Mouse (Mus musculus): ENCODE measurements around the gene Cpm. TPM values are rescaled to one million over a fixed set of nuclear protein-coding genes. Genes with fewer than 3 reads are reported as not detected.
"Not testable (repeated sequence)": the region's sequence is repeated elsewhere in the genome, so short reads cannot be mapped to it uniquely, and the experiment has no call there.

Gene Cpm
- polyA plus RNA-seq, 1 experiment from 2014 or later, result 50.7 TPM

GRCm38 (mm10) chr10:117702024-117702833 lies 72.9 kb downstream of the Cpm start:
- peaks cover 55% of the 10 kb centered on the region for H3K36me3 ChIP-seq
- H3K9me3 ChIP-seq, result no peaks in the 10 kb centered on the region
- H3K4me3 ChIP-seq (replicated peaks), result no peak overlapping the region
- no peak for ATAC-seq
- H3K9ac ChIP-seq, result no peak overlapping the region
- WGBS, result 94% methylated on average over 6 of the region's 6 CpGs
- no peak overlapping the region for H3K27ac ChIP-seq
- H3K27me3 ChIP-seq (replicated peaks), result no peaks in the 10 kb centered on the region
- H3K4me1 ChIP-seq (replicated peaks), result no peaks in the 10 kb centered on the region
- H3K4me2 ChIP-seq (replicated peaks), result no peak overlapping the region

- WGBS, result 80% methylated on average over 3 of the region's 3 CpGs
- Histone ChIP-seq H3K4me1 (replicated peaks) (no peaks in the 10 kb centered on the region), H3K27me3 (replicated peaks) (no peaks in the 10 kb centered on the region), H3K4me3 (replicated peaks) (no peak overlapping the region), H3K36me3 (peaks cover 43% of the 10 kb centered on the region), H3K4me2 (replicated peaks) (no peak overlapping the region), H3K9me3 (no peaks in the 10 kb centered on the region), H3K9ac (no peak overlapping the region), H3K27ac (no peak overlapping the region)
- no peak for ATAC-seq
These were observed 74.2 kb downstream of the Cpm start for GRCm38 (mm10) chr10:117703506-117703905.

GRCm38 (mm10) chr10:117704314-117704963 lies 75.1 kb downstream of the Cpm start:
- not testable (repeated sequence) for H3K27ac ChIP-seq; H3K27me3 ChIP-seq (replicated peaks); H3K4me1 ChIP-seq (replicated peaks); H3K4me3 ChIP-seq (replicated peaks); H3K9me3 ChIP-seq; H3K9ac ChIP-seq; ATAC-seq; H3K4me2 ChIP-seq (replicated peaks)
- peaks cover 39% of the 10 kb centered on the region for H3K36me3 ChIP-seq
- WGBS, result 95% methylated on average over 6 of the region's 6 CpGs

GRCm38 (mm10) chr10:117704964-117705335 lies 75.7 kb downstream of the Cpm start:
- H3K4me2 ChIP-seq (replicated peaks), result no peak overlapping the region
- H3K27ac ChIP-seq, result no peak overlapping the region
- ATAC-seq, result no peak
- H3K4me1 ChIP-seq (replicated peaks), result peaks cover 6% of the 10 kb centered on the region; the same call in 1 of the 2 replicates
- no peaks in the 10 kb centered on the region for H3K27me3 ChIP-seq (replicated peaks)
- H3K9me3 ChIP-seq, result no peaks in the 10 kb centered on the region
- H3K36me3 ChIP-seq, result peaks cover 34% of the 10 kb centered on the region
- no peak overlapping the region for H3K9ac ChIP-seq
- H3K4me3 ChIP-seq (replicated peaks), result no peak overlapping the region
- 97% methylated on average over 6 of the region's 6 CpGs for WGBS

- no peak overlapping the region for H3K4me3 ChIP-seq (replicated peaks)
- H3K9ac ChIP-seq, result no peak overlapping the region
- H3K4me1 ChIP-seq (replicated peaks), result peaks cover 6% of the 10 kb centered on the region; the same call in 1 of the 2 replicates
- ATAC-seq, result no peak
- no peak overlapping the region for H3K4me2 ChIP-seq (replicated peaks)
- H3K9me3 ChIP-seq, result no peaks in the 10 kb centered on the region
- peaks cover 28% of the 10 kb centered on the region for H3K36me3 ChIP-seq
- H3K27me3 ChIP-seq (replicated peaks), result no peaks in the 10 kb centered on the region
- H3K27ac ChIP-seq, result no peak overlapping the region
These were observed 76.5 kb downstream of the Cpm start for GRCm38 (mm10) chr10:117705806-117706205.

GRCm38 (mm10) chr10:117706440-117706839 lies 77.1 kb downstream of the Cpm start:
- peaks cover 8% of the 10 kb centered on the region; the same call in 1 of the 2 replicates for H3K4me1 ChIP-seq (replicated peaks)
- peaks cover 28% of the 10 kb centered on the region for H3K36me3 ChIP-seq
- WGBS, result 89% methylated on average over 6 of the region's 6 CpGs

GRCm38 (mm10) chr10:117707114-117707838 lies 78.0 kb downstream of the Cpm start:
- WGBS, result 82% methylated on average over 2 of the region's 2 CpGs
- H3K4me2 ChIP-seq (replicated peaks), result no peak overlapping the region
- no peak overlapping the region for H3K4me3 ChIP-seq (replicated peaks)
- no peak for ATAC-seq
- no peak overlapping the region for H3K9ac ChIP-seq
- no peaks in the 10 kb centered on the region for H3K27me3 ChIP-seq (replicated peaks)
- peaks cover 22% of the 10 kb centered on the region for H3K36me3 ChIP-seq
- H3K9me3 ChIP-seq, result no peaks in the 10 kb centered on the region
- H3K27ac ChIP-seq, result no peak overlapping the region
- peaks cover 8% of the 10 kb centered on the region; the same call in 1 of the 2 replicates for H3K4me1 ChIP-seq (replicated peaks)

More at GRCm38 (mm10) chr10:117706440-117706839, 77.1 kb downstream of the Cpm start:
- no peak overlapping the region for H3K4me3 ChIP-seq (replicated peaks)
- no peak overlapping the region for H3K9ac ChIP-seq
- ATAC-seq, result no peak
- H3K27me3 ChIP-seq (replicated peaks), result no peaks in the 10 kb centered on the region
- H3K9me3 ChIP-seq, result no peaks in the 10 kb centered on the region
- no peak overlapping the region for H3K27ac ChIP-seq
- H3K4me2 ChIP-seq (replicated peaks), result no peak overlapping the region

GRCm38 (mm10) chr10:117708376-117708775 lies 79.1 kb downstream of the Cpm start:
- ATAC-seq, result no peak
- H3K36me3 ChIP-seq, result peaks cover 20% of the 10 kb centered on the region

GRCm38 (mm10) chr10:117708856-117709255 lies 79.6 kb downstream of the Cpm start:
- Histone ChIP-seq H3K27ac (no peak overlapping the region), H3K9ac (no peak overlapping the region), H3K4me2 (replicated peaks) (peak overlapping the region; percentile 56), H3K4me3 (replicated peaks) (peak overlapping the region; percentile 95), H3K4me1 (replicated peaks) (peaks cover 8% of the 10 kb centered on the region; the same call in 1 of the 2 replicates), H3K36me3 (peaks cover 17% of the 10 kb centered on the region), H3K27me3 (replicated peaks) (no peaks in the 10 kb centered on the region), H3K9me3 (no peaks in the 10 kb centered on the region)
- 73% methylated on average over 9 of the region's 9 CpGs for WGBS
- no peak for ATAC-seq

More at GRCm38 (mm10) chr10:117708376-117708775, 79.1 kb downstream of the Cpm start:
- Histone ChIP-seq H3K4me1 (replicated peaks) (peaks cover 8% of the 10 kb centered on the region; the same call in 1 of the 2 replicates), H3K4me2 (replicated peaks) (no peak overlapping the region), H3K9me3 (no peaks in the 10 kb centered on the region), H3K4me3 (replicated peaks) (no peak overlapping the region), H3K27me3 (replicated peaks) (no peaks in the 10 kb centered on the region), H3K9ac (no peak overlapping the region), H3K27ac (no peak overlapping the region)
- 96% methylated on average over 2 of the region's 2 CpGs for WGBS

- no peak for ATAC-seq
- Histone ChIP-seq H3K4me2 (replicated peaks) (peak overlapping the region; percentile 56), H3K4me3 (replicated peaks) (peak overlapping the region; percentile 95), H3K4me1 (replicated peaks) (peaks cover 8% of the 10 kb centered on the region; the same call in 1 of the 2 replicates), H3K27me3 (replicated peaks) (no peaks in the 10 kb centered on the region), H3K9me3 (no peaks in the 10 kb centered on the region), H3K9ac (peak overlapping the region; percentile 99), H3K36me3 (peaks cover 14% of the 10 kb centered on the region), H3K27ac (peak overlapping the region; percentile 97)
- 36% methylated on average over 12 of the region's 12 CpGs for WGBS
These were observed 80.1 kb downstream of the Cpm start for GRCm38 (mm10) chr10:117709326-117709830.

- Histone ChIP-seq H3K9me3 (no peaks in the 10 kb centered on the region), H3K4me2 (replicated peaks) (peak overlapping the region; percentile 56), H3K27ac (peak overlapping the region; percentile 97), H3K27me3 (replicated peaks) (no peaks in the 10 kb centered on the region), H3K9ac (peak overlapping the region; percentile 99), H3K36me3 (peaks cover 11% of the 10 kb centered on the region), H3K4me3 (replicated peaks) (peak overlapping the region; percentile 95), H3K4me1 (replicated peaks) (peaks cover 8% of the 10 kb centered on the region; the same call in 1 of the 2 replicates)
- ATAC-seq, result peak; percentile 83
- under 1% methylated on average over 66 of the region's 71 CpGs for WGBS
These were observed 80.8 kb downstream of the Cpm start for GRCm38 (mm10) chr10:117709930-117710603.
